Comparison of ENCODE assay signal across 8 mouse cellular contexts in the genomic region with DNA sequence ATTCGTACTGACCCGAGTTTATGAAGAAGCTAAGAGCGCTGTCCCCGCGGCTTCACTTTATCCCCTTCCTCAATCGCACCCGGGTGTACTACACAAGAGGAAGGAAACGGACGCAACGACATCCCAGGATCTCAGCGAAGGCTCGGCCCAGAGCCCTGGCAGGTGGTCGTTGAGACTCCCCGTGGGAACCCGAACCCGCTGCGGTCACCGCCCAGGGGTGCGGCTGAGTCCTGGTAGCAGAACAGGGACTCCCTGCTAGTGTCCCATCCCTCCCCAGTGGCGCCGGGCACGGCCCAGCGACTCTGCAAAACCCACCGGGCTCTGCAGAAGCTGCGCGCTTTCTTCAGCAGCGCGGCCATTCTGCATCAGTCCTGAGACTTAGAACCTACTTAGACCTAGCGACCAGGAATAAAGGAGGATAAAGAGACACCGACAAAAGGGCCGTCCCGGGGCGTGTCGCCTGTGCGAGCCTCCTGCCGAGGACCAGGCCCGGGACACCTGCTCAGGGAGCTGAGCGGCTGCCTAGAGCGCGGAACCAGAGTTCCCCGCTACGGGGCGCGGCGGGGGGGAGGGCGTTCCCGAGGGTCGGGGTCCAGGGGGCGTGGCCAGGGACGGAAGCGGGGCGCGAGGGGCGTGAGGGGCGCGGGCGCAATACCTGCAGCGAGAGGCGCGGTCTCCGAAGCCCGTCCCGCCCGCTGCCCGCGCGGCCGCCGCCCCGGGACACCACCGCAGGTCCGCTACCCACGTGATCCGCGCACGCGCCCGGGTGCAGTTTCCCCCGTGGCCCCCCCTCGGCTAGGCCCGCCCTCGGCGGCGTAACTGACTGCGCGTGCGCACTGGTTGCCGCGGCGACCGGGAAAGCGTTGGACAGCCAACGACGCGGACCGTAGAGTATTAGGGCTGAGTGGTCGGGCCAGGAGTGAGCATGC. TPM values are rescaled to one million over a fixed set of nuclear protein-coding genes. Genes with fewer than 3 reads are reported as not detected.
DNase-seq lines count a peak whose midpoint lies in the region; ATAC-seq and TF ChIP-seq lines count a peak whose summit lies in the region.

TSS of gene Hsdl1 (minus strand) at position 747 of the 929 bp plus-strand sequence.
TSS of gene Dnaaf1 (plus strand) at position 799 of the 929 bp plus-strand sequence.

- H3K4me3 ChIP-seq in embryonic facial prominence, embryonic 13.5 days = peak within 1 kb of the TSS; percentile 71
- peak within 1 kb of the TSS; percentile 75 for H3K4me3 ChIP-seq in heart, adult 2 months
- H3K4me3 ChIP-seq in limb, embryonic 13.5 days = peak within 1 kb of the TSS; percentile 62
- H3K4me3 ChIP-seq in midbrain, embryonic 15.5 days = peak within 1 kb of the TSS; percentile 76

- TF ChIP-seq POLR2A in heart, adult 2 months (IDR thresholded peaks at IDR 0.05; ENCODE audit: insufficient read depth, low read depth, low read length) = peak; percentile 56; the same call in 1 of the 2 replicates

- DNase-seq in 3T3-L1 (ENCODE audit: low read depth, low spot score) = peak; percentile 76
- DNase-seq in adrenal gland, postnatal 4 days (ENCODE audit: low spot score in 2 of 2) = peak; percentile 93 to 99
- DNase-seq in heart, adult 2 months = peak; percentile 97 to 99
- DNase-seq in kidney, adult 8-10 months = peak; percentile 94 to 97
- DNase-seq in spleen, adult 18-20 months = peak; percentile 94 to 99

- peaks cover 10% of the 10 kb centered on the region; the same call in 1 of the 2 replicates for H3K79me2 ChIP-seq in heart, adult 2 months (replicated peaks; ENCODE audit: control insufficient read depth, insufficient read depth, low read length)

- under 1% methylated on average over 81 of the region's 97 CpGs for WGBS in embryonic facial prominence, embryonic 13.5 days
- WGBS in heart, adult 2 months = under 1% methylated on average over 95 of the region's 97 CpGs
- under 1% methylated on average over 97 of the region's 97 CpGs for WGBS in limb, embryonic 13.5 days
- WGBS in midbrain, embryonic 15.5 days = under 1% methylated on average over 81 of the region's 97 CpGs

- H3K9ac ChIP-seq in embryonic facial prominence, embryonic 13.5 days = peak within 1 kb of the TSS; percentile 74
- H3K9ac ChIP-seq in heart, adult 2 months (ENCODE audit: low read depth, low read length) = peak within 1 kb of the TSS; percentile 91
- peak within 1 kb of the TSS; percentile 76 for H3K9ac ChIP-seq in limb, embryonic 13.5 days
- peak within 1 kb of the TSS; percentile 77 for H3K9ac ChIP-seq in midbrain, embryonic 15.5 days

- TF ChIP-seq CTCF in heart, adult 2 months (IDR thresholded peaks at IDR 0.05) = peak; percentile 45

- no peak for TF ChIP-seq EP300 in heart, adult 2 months (IDR thresholded peaks at IDR 0.05; ENCODE audit: insufficient read depth, low read depth, low read length)

- no peaks in the 10 kb centered on the region for H3K36me3 ChIP-seq in embryonic facial prominence, embryonic 13.5 days
- H3K36me3 ChIP-seq in heart, adult 2 months (ENCODE audit: control insufficient read depth, insufficient read depth, low read length) = no peaks in the 10 kb centered on the region
- H3K36me3 ChIP-seq in limb, embryonic 13.5 days = no peaks in the 10 kb centered on the region
- no peaks in the 10 kb centered on the region for H3K36me3 ChIP-seq in midbrain, embryonic 15.5 days (replicated peaks)

- H3K4me1 ChIP-seq in embryonic facial prominence, embryonic 13.5 days = peaks cover 26% of the 10 kb centered on the region
- H3K4me1 ChIP-seq in heart, adult 2 months (ENCODE audit: control insufficient read depth, insufficient read depth, low read length) = no peaks in the 10 kb centered on the region
- peaks cover 8% of the 10 kb centered on the region for H3K4me1 ChIP-seq in limb, embryonic 13.5 days
- peaks cover 25% of the 10 kb centered on the region for H3K4me1 ChIP-seq in midbrain, embryonic 15.5 days

- H3K4me2 ChIP-seq in embryonic facial prominence, embryonic 13.5 days = peak within 1 kb of the TSS; percentile 99
- H3K4me2 ChIP-seq in limb, embryonic 13.5 days (replicated peaks) = peak within 1 kb of the TSS; percentile 97
- peak within 1 kb of the TSS; percentile 82 for H3K4me2 ChIP-seq in midbrain, embryonic 15.5 days

- peak; percentile 82 for ATAC-seq in embryonic facial prominence, embryonic 13.5 days (ENCODE audit: insufficient number of reproducible peaks, insufficient read depth, low FRiP score, low TSS enrichment, low read depth)
- peak; percentile 87 for ATAC-seq in limb, embryonic 13.5 days (ENCODE audit: low FRiP score, low read depth)
- peak; percentile 86 for ATAC-seq in midbrain, embryonic 15.5 days (replicated peaks)

- peaks cover 40% of the 10 kb centered on the region for H3K27me3 ChIP-seq in embryonic facial prominence, embryonic 13.5 days
- no peaks in the 10 kb centered on the region for H3K27me3 ChIP-seq in heart, adult 2 months (ENCODE audit: control insufficient read depth, insufficient read depth, low read length)
- H3K27me3 ChIP-seq in limb, embryonic 13.5 days = peaks cover 57% of the 10 kb centered on the region
- H3K27me3 ChIP-seq in midbrain, embryonic 15.5 days (replicated peaks) = peaks cover 15% of the 10 kb centered on the region

- intact Hi-C loops in heart, adult 2 months (cut with DNase I) = loop anchor here (1.0 to 2.0 kb wide), 2 partner anchors 16 to 30 kb away; partner anchors contain the start of genes Mbtps1 and Taf1c

- 0 out of 2 replicates have a peak within 1 kb of the TSS, but pooled peaks have one; percentile 28 for H3K27ac ChIP-seq in embryonic facial prominence, embryonic 13.5 days
- peak within 1 kb of the TSS; percentile 58 for H3K27ac ChIP-seq in heart, adult 2 months
- H3K27ac ChIP-seq in limb, embryonic 13.5 days = no peak within 1 kb of the TSS
- peak within 1 kb of the TSS; percentile 79 for H3K27ac ChIP-seq in midbrain, embryonic 15.5 days

- H3K9me3 ChIP-seq in embryonic facial prominence, embryonic 13.5 days = no peaks in the 10 kb centered on the region
- no peaks in the 10 kb centered on the region for H3K9me3 ChIP-seq in limb, embryonic 13.5 days
- no peaks in the 10 kb centered on the region for H3K9me3 ChIP-seq in midbrain, embryonic 15.5 days

RNA-seq across cellular contexts. Expression of gene Hsdl1, which starts in this region (rescaled TPM):
- 10 to 100 TPM; 42.5 to 44.5 TPM for total RNA-seq in adrenal gland, postnatal 4 days (2021)
- polyA plus RNA-seq in embryonic facial prominence, embryonic 13.5 days (2015; fragmentation: Nextera tagmentation; extraction: Ambion mirVana) = 29.1 and 30.0 TPM in 2 replicates
- 10 to 100 TPM; 17.6 to 20.4 TPM for total RNA-seq in heart, adult 2 months (2021)
- polyA plus RNA-seq in heart, adult 2 months (2012; rRNA removed) = 11.9 and 15.6 TPM in 2 replicates
- polyA plus RNA-seq in limb, embryonic 13.5 days (2015; fragmentation: Nextera tagmentation; extraction: Ambion mirVana) = 31.0 and 32.3 TPM in 2 replicates
- polyA plus RNA-seq in midbrain, embryonic 15.5 days (2015; fragmentation: Nextera tagmentation; extraction: Ambion mirVana) = 212 and 213 TPM in 2 replicates

RNA-seq across cellular contexts. Expression of gene Dnaaf1, which starts in this region (rescaled TPM):
- under 1 TPM in 1 of 2 experiments, not detected in 1; 0.17 TPM for total RNA-seq in adrenal gland, postnatal 4 days (2021)
- polyA plus RNA-seq in embryonic facial prominence, embryonic 13.5 days (2015; fragmentation: Nextera tagmentation; extraction: Ambion mirVana) = 0.08 and 0.19 TPM in 2 replicates
- not detected for total RNA-seq in heart, adult 2 months (2021)
- polyA plus RNA-seq in heart, adult 2 months (2012; rRNA removed) = 0.12 and 0.39 TPM in 2 replicates
- polyA plus RNA-seq in limb, embryonic 13.5 days (2015; fragmentation: Nextera tagmentation; extraction: Ambion mirVana) = 0.11 TPM in 1 of 2 replicates, not detected in the other
- 0.54 and 0.55 TPM in 2 replicates for polyA plus RNA-seq in midbrain, embryonic 15.5 days (2015; fragmentation: Nextera tagmentation; extraction: Ambion mirVana)
